Mouse (Mus musculus) E14TG2a.4 (cell line): ENCODE data around the gene Lrit3.

Source experiments
- CTCF ChIP-seq: conservative IDR thresholded peaks from 2 replicates; pipeline ENCODE4 v1.5.1; 2014; ENCODE audit warnings: low read length
- POU5F1 ChIP-seq: IDR thresholded peaks from 2 replicates; pipeline ENCODE4 v1.6.1; 2014; ENCODE audit warnings: low read length, borderline replicate concordance

GRCm38 (mm10) chr3:129831035-129831568 lies 27.3 kb upstream of the Lrit3 start, which contains the start of gene Gar1:
- TF ChIP-seq CTCF (no peak), POU5F1 (no peak)
